In genomic region chr8:121424080-121424479, GRCm38 (mm10) we compare ENCODE assay signal across 21 mouse cellular contexts.
DNase-seq lines count a peak whose midpoint lies in the region; ATAC-seq and TF ChIP-seq lines count a peak whose summit lies in the region.
"Had no signal": no experiment of that assay in that cellular context is flagged by ENCODE, and none has a peak within 500 bp of the region (broad histone marks: within the 10 kb centered on the region; RNA-seq: fewer than 3 reads in every experiment).

No protein-coding gene starts in this region.

- H3K4me3 ChIP-seq in heart, adult 2 months: no peak overlapping the region
- no peak overlapping the region for H3K4me3 ChIP-seq in heart, embryonic 11.5 days (ENCODE audit: low read depth, low read length)
- H3K4me3 ChIP-seq in testis, adult 2 months (ENCODE audit: control insufficient read depth, low read depth, low read length): peak overlapping the region; percentile 30
- H3K4me3 ChIP-seq: forebrain, embryonic 10.5 days; forebrain, embryonic 13.5 days; heart, embryonic 13.5 days had no signal

- H3K27ac ChIP-seq in heart, adult 2 months: peak overlapping the region; percentile 9
- H3K27ac ChIP-seq in heart, embryonic 11.5 days (ENCODE audit: low read depth, low read length): no peak overlapping the region
- H3K27ac ChIP-seq in testis, adult 2 months (ENCODE audit: control insufficient read depth, insufficient read depth, low read depth, low read length): no peak overlapping the region
- H3K27ac ChIP-seq: forebrain, embryonic 10.5 days; forebrain, embryonic 13.5 days; heart, embryonic 13.5 days; hindbrain, embryonic 14.5 days; hindbrain, postnatal 0 days had no signal

- H3K4me1 ChIP-seq in heart, adult 2 months (ENCODE audit: control insufficient read depth, insufficient read depth, low read length): no peaks in the 10 kb centered on the region; the same call in 1 of the 2 replicates
- H3K4me1 ChIP-seq in heart, embryonic 11.5 days (ENCODE audit: control insufficient read depth, insufficient read depth, low read length): no peaks in the 10 kb centered on the region
- peaks cover 9% of the 10 kb centered on the region for H3K4me1 ChIP-seq in testis, adult 2 months (ENCODE audit: control insufficient read depth, insufficient read depth, low read length)
- H3K4me1 ChIP-seq: forebrain, embryonic 13.5 days had no signal

- no peak for TF ChIP-seq EP300 in heart, adult 2 months (IDR thresholded peaks at IDR 0.05; ENCODE audit: insufficient read depth, low read depth, low read length)

- no peak for ATAC-seq in heart, embryonic 11.5 days (replicated peaks; ENCODE audit: insufficient number of reproducible peaks, low FRiP score, low TSS enrichment)
- ATAC-seq: CD4-positive, CD25-positive, alpha-beta regulatory T cell, adult 4 months; forebrain, embryonic 13.5 days; forebrain, embryonic 16.5 days; hindbrain, postnatal 0 days; inflammation-experienced regulatory T-cells, adult 6 months had no signal

- 82% methylated on average over 10 of the region's 10 CpGs for WGBS in heart, adult 2 months
- WGBS in heart, embryonic 11.5 days (ENCODE audit: insufficient replicate concordance): 91% methylated on average over 10 of the region's 10 CpGs

- H3K27me3 ChIP-seq in heart, adult 2 months (ENCODE audit: control insufficient read depth, insufficient read depth, low read length): 0 out of 2 replicates have a peak, but pooled peaks cover 1% of the 10 kb centered on the region
- no peaks in the 10 kb centered on the region for H3K27me3 ChIP-seq in heart, embryonic 11.5 days (ENCODE audit: control insufficient read depth, insufficient read depth, low read length)
- H3K27me3 ChIP-seq in testis, adult 2 months (ENCODE audit: control insufficient read depth, insufficient read depth, low read length): no peaks in the 10 kb centered on the region
- H3K27me3 ChIP-seq: forebrain, embryonic 13.5 days; heart, embryonic 13.5 days had no signal

- no peaks in the 10 kb centered on the region for H3K9me3 ChIP-seq in heart, embryonic 11.5 days (replicated peaks; ENCODE audit: control insufficient read depth, low read length)
- H3K9me3 ChIP-seq: forebrain, embryonic 13.5 days had no signal

- H3K79me2 ChIP-seq in heart, adult 2 months (replicated peaks; ENCODE audit: control insufficient read depth, insufficient read depth, low read length): no peaks in the 10 kb centered on the region

- H3K4me2 ChIP-seq in heart, embryonic 11.5 days: no peak overlapping the region
- H3K4me2 ChIP-seq: forebrain, embryonic 13.5 days; heart, embryonic 13.5 days; hindbrain, embryonic 14.5 days had no signal

- no peaks in the 10 kb centered on the region for H3K36me3 ChIP-seq in heart, adult 2 months (ENCODE audit: control insufficient read depth, insufficient read depth, low read length)
- no peaks in the 10 kb centered on the region for H3K36me3 ChIP-seq in heart, embryonic 11.5 days (ENCODE audit: control insufficient read depth, insufficient read depth, low read length)
- H3K36me3 ChIP-seq in testis, adult 2 months (ENCODE audit: control insufficient read depth, insufficient read depth, low read length): no peaks in the 10 kb centered on the region
- H3K36me3 ChIP-seq: forebrain, embryonic 10.5 days; heart, embryonic 13.5 days had no signal

- TF ChIP-seq POLR2A in heart, adult 2 months (IDR thresholded peaks at IDR 0.05; ENCODE audit: insufficient read depth, low read depth, low read length): no peak
- no peak for TF ChIP-seq POLR2A in testis, adult 2 months (IDR thresholded peaks at IDR 0.05; ENCODE audit: control insufficient read depth, low read depth, low read length)

- no peak for TF ChIP-seq CTCF in heart, adult 2 months (IDR thresholded peaks at IDR 0.05)
- no peak for TF ChIP-seq CTCF in testis, adult 2 months (IDR thresholded peaks at IDR 0.05; ENCODE audit: control insufficient read depth, insufficient read depth, insufficient replicate concordance, low read depth, low read length)

- intact Hi-C loops in heart, adult 2 months (cut with DNase I): no loop called here

- DNase-seq in heart, adult 2 months: no peak
- peak; percentile 31 to 54 for DNase-seq in kidney, postnatal 25 days
- no peak for DNase-seq in kidney, adult 11 months
- DNase-seq in testis, postnatal 14 days (ENCODE audit: low spot score): no peak
- DNase-seq: adrenal gland, adult 2 months; cerebellum, adult 11-12 months; cerebellum, adult 8-10 months; cerebellum, postnatal 36 days; embryo, embryonic 11 days; gastrocnemius, postnatal 25 days; heart, postnatal 4 days had no signal

- H3K9ac ChIP-seq in heart, adult 2 months (ENCODE audit: low read depth, low read length): no peak overlapping the region
- H3K9ac ChIP-seq in heart, embryonic 11.5 days (ENCODE audit: low read depth, low read length): no peak overlapping the region
- H3K9ac ChIP-seq: forebrain, embryonic 13.5 days; heart, embryonic 13.5 days; hindbrain, embryonic 14.5 days had no signal

Comparison
In these comparisons a context has a peak if more than half of its experiments do, and no peak if none do; other contexts are left out.
1. DNase-seq: peak in kidney, postnatal 25 days (2 of 2); none in heart, adult 2 months (0 of 2), kidney, adult 11 months (single experiment) and testis, postnatal 14 days (single experiment).